Mouse (Mus musculus): ENCODE results near the gene Hist1h2bj. TPM values are rescaled to one million over a fixed set of nuclear protein-coding genes. Genes with fewer than 3 reads are reported as not detected.
"Not testable (repeated sequence)": the region's sequence is repeated elsewhere in the genome, so short reads cannot be mapped to it uniquely, and the experiment has no call there.

Gene Hist1h2bj
- polyA plus RNA-seq, 2 experiments from 2014 or later, result 4.4 to 13.9 TPM

DNA sequence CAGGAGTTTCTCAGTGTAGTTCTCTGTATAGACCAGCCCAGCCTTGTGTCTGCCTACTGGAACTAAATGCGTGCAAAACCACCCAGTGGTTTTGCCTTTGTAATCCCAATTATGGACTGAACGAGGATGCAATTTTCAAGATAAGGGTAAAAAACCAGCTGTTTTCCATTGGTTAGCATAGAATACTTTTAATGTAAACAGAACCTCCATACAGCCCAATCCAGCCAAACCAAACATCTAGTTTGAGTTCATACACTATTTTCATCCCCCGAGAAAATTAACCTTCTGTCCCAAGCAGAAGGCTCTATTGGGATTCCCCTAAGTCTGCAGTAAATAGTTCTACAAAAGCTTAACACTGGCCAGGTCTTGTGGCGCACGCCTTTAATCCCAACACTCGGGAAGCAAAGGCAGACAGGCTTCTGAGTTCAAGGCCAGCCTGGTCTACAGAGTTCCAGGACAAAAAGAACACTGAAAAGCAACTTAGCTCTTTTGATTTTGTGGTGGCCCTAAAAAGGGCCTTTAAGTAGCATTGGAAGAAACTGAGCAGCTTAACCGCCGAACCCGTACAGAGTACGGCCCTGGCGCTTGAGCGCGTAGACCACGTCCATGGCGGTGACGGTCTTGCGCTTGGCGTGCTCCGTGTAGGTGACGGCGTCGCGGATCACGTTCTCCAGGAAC, 2.4 kb upstream of the Hist1h2bj start:
- ATAC-seq, result no peak

DNA sequence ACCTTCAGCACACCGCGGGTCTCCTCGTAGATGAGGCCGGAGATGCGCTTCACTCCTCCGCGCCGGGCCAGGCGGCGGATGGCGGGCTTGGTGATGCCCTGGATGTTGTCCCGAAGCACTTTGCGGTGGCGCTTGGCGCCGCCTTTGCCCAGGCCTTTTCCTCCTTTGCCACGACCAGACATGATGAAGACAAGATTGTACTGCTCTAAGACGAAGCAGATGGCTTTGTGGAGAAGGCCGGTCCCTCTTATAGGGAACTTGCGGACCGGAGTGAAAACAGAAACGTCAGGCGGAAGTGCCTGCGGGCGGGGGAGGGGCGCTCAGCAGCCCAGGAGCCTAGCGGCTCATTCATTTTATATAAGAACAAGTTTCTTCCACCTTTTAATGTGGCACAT, 1.9 kb upstream of the Hist1h2bj start, which contains the start of gene Hist1h4i:
Hist1h4i (minus strand) TSS at position 221 of the 395 bp plus-strand sequence.
- ATAC-seq, result peak; percentile 49

DNA sequence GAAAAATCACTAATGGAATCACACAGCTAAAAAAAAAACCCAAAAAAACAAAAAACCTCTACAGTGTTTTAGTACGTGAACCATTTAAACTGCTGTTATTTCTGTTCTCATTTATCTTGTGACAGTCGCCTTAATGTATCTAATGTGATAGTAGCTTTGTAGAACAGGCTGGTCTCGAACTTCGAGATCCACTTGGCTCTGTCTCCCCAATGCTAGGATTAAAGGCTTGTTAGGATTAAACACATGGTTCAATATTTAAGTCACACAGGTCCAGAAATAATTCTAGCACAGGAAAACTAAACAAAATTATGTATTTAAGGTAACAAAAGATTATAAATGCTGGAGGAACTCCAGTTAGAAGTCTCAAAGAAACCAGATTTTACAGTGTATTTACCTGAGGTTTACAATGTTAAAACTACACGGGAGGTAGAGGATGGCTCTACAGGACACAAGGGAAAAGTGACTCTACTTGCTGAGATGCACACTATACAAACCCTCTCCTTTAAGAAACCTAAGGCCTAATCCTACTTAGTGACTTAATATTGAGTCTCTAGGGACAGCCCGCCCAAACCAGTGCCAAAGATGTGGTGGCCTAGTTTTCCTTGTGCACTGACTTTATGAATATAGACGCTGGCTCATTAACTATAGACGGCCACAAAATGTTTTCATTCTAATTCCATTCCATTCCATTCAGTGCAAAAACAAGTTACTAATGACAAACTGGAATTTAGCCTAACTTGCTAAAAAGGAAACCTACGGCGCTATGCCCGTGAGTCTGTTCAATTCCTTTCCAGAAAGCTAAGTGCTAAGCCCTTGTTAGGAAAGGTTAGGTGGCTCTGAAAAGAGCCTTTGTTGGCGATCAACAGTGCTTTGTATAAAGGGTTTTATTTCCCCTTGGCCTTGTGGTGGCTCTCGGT, 1.1 kb upstream of the Hist1h2bj start:
- no peak for ATAC-seq

DNA sequence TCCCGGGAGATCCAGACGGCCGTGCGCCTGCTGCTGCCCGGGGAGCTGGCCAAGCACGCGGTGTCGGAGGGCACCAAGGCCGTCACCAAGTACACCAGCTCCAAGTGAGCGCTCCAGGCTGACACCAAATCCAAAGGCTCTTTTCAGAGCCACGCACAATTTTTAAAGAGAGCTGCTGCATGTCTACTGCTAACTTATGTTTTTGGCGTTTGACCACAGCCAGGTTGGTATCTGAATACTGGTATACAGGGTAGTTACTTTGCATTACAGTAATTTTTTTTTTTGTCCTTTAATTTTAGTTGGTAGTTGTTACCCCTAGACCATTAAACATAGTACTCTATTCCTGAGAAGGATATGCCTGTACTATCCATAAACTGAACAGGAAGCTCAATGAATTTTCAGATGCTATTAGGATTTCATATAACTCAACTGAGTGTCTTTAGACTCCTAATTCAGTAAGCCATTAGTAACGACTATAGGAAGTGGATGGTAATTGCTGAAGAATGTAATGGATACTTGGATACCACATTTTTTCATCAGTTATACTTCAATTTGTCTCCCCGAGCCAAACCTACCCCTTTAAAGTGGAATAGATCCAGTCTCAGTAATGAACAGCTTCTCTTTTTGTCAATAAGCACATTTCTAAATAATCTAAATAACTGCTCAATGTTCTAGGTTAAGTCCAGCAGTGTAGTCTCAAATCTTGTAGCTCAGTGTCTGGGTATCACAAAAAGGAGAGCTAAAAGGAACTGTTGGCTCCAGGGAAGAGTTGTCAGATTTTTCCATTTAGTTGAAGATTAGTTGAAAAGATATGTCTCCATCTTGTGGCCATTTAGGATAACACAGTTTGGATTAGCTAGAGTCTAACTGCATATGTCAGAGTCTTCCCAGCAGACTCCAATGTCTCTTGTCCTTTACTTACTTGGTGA, 753 bp downstream of the Hist1h2bj start:
- no peak for ATAC-seq

DNA sequence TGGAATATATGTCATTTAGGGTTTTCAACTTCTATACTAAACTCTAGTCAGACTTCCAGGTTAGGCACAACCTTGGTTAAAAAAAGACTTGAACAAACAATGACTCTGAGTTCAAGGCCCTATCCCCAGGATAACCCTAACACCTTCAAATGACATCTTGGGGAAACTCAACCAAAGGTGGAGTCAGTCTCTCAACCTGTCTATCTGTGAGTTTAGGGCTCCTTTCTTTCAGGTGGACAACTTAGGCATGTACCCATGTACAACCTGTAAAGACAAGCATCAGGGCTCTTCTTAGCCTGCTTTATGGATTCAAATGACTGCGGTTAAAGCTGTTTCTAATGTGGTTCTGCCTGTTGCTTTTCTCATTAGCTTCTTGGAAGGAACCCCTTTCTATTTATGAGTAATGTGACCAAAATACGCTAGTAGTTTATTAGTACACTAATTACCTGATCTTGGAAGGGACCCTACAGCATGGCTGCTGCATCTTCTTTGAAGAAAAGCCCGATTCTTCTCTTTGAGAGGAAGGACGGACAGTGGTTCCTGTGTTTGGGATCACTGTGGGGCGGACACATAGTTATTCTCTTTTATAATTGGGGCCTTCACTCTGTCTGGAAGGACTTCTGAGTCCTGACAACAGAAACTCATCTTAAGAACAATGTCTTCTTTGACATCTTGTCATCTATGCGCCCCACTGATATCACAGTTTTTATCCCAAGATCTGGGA, 1.6 kb downstream of the Hist1h2bj start:
- ATAC-seq, result no peak

DNA sequence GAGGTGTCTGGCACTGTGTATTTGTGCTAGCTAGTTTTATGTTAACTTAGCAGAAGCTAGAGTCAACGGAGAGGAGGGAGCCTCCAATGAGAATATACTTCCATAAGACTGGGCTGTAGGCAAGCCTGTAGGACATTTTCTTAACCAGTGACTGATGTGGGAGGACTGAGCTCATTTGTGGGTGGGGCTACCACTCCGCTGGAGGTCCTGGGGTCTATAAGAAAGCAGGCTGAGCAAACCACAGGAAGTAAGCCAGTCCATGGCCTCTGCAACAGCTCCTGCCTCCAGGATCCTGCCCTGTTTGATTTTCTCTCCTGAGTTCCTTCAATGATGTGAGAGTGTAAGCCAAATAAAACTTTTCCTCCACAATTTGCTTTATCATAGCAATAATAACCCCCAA, 2.3 kb downstream of the Hist1h2bj start:
- no peak for ATAC-seq

DNA sequence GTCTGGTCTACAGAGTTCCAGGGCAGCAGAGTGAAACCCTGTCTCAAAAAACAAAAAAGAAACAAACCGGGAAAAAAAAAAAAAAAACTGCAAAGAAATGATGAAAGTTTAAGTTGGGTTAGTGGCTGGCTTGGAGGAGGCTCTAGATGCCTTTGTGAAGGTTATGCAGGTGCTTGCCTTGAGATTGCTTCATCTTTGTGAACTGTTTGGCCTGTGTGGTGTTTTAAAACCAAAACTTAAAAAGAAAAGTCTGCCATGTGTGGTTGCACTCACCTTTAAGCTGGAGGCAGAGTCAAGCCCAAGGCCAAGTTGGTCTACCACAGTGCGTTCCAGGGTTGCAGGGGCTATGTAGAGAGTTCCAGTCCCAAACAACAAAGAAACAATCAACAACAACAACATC, 6.0 kb downstream of the Hist1h2bj start:
- no peak for ATAC-seq

DNA sequence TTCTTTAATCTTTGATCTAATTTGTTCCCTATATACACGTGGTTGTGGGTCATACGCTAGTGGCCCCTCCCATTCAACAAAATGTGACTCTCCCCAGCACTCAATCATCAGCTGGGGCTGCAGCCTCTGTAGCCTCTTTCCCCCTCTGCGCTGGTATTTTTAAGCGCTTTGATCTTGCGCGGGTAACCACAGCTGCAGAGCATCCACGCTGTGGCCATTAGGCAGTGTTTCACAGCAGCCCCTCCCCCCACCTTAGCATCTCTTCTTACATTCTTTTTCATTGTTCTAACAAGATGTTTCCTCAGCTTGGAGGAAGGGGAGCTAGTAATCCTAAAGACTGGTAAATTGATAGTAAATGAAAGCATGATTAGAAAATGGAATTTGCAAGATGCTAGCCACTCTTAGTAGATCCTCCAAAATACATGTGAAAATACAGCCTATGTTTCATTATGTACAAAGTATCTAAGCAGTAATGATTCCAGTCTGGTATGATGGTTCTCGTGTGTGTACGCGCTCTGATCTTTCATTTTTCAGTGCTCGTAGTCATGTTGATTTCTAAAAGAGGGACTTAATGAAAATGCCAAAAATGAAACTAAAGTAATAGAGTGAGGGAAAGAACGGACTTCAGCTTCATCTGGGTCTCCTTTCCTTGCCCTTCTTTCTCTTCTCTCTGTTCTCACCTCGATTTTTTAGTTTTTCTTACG, 6.9 kb downstream of the Hist1h2bj start:
- peak; percentile 63 for ATAC-seq

DNA sequence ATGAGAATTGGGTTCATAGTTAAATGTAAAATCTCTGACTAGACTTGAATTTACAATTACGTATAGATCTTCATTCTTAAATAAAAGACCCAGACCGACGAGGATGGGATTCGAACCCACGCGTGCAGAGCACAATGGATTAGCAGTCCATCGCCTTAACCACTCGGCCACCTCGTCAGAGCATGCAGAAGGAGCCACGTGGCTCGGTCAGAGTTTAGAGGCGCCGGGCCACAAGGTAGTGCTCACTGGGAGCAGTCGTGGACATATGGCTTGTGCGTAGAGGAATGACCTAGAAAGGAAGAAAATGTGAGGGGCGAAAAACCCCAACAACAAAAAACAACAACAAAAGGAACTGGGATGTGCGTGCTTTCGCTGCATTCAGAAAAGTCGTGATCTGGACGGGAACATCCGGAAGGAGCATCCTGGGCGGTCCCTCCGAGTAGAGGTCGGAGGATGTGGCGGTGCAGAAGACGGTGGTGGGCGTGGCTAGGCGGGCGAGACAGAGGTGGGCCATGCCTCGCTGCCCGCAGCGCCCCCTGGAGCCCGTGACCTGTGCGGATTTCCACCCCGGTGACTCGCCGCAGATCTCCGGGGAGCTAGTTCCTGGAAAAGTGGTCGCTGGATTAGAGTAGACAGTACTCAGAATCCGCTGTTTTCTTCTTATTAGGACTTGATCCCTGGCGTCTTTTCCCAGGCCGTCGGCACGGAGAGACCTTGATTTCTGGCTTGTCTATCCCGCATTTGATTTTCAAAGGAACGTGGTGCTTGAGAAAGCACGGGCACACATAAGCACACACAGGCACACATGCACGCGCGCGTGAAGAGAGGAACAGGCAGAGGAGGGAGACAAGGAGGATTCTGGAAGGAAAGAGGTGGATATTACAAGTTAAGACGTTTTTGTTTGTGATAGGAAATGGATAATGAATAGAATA, 7.8 kb downstream of the Hist1h2bj start:
- peak; percentile 87 for ATAC-seq

DNA sequence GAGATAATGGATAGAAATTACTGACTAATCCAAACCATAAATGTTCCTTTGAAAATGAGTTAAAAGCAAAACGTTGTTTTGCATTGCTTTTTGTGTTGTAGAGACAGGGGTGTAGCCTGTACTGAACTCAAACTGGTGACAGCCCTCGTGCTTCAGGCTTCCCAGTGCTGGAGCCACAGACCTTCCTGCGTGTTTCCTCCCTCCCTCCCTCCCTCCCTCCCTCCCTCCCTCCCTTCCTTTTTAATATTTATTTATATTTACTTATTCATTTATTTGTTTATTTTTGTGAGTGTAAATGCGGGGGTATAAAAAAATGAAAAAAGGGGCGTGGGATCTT, 8.5 kb downstream of the Hist1h2bj start:
- no peak for ATAC-seq

DNA sequence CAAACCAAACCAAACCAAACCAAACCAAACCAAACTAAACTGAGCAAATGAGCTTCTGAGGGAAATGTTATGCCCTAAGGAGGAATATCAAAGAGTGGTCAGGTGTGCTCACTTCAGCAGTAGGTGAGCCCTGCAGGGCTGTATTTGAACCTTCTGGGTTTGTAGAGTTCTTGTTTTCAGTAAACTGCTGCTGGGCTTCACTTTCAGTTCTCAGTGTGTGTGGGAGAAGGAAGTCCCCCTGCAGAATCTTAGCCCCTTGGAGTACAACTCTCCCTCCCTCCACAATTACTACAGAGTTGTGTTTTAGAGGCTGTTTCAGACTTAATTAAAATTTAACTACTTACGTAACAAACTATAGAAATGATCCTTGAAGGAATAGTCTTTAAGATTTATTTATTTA, 10.7 kb downstream of the Hist1h2bj start:
- ATAC-seq, result no peak

DNA sequence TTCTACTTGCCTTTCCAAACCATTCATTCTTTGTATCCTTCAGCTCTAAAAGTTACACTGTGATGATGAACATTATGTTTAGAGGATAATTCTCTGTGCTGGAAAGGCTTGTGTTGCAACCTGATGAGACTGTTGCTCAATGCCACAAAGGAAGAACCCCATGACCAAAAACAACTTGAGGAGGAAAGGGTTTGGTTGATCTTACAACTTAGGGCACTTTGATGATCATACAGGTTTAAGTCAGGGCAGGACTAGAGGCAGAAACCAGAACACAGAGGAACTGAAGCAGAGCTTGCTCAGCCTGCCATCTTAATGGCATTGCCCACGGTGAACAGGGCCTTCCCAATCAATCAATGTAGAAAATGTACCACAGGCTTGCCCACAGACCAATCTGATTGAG, 18.4 kb downstream of the Hist1h2bj start:
- ATAC-seq, result no peak

DNA sequence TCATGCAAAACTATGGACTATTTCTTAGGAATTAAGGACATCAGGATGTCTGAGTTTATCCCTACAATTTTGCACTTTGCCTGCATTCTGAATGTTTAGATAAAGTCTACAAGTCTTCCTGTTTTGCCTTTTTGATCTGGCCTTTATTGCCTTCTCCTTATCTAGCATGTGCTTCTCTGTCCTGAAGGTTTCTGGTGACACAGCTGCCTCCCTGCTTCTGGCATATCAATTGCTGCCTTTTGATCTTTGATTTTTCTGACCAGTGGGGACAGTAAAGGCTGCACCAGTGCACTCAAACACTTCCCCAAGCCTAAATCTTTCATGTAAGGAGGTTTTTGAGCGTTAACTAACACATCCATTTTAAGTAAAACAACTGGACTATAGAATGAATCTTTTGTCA, 20.5 kb downstream of the Hist1h2bj start:
- ATAC-seq, result no peak

DNA sequence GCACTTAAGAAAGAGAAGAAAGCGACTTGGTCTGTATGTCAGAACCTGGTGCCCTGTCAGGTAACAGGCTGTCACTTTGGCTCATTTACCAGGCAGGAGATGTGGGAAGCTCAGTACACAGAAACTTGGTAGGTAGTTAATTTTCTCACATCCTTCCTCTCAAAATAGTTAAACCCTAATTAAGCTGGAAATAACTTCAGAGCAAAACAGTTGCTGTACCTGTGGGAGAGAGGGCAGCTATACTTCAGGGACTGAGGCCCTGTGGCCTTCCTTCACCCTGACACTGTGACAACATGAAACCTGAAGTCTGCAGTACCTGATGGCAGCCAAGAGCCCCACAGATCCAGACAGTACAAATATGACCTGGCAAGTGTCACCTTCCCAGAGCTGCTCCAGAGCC, 41.1 kb downstream of the Hist1h2bj start, which contains the start of gene Vmn1r188:
Vmn1r188 (plus strand) TSS at position 301 of the 400 bp plus-strand sequence.
- ATAC-seq, result not testable (repeated sequence)

Other genes starting within 250 kb of the Hist1h2bj start
- 1 to 10 TPM; 4.2 to 9.2 TPM for gene Hist1h2bq, start 233.0 kb upstream of the Hist1h2bj start, polyA plus RNA-seq (2017; shearing (Covaris generic))
- 1 to 10 TPM in 1 of 2 experiments, not detected in 1; 2.4 TPM for gene Hist1h2ao, start 232.7 kb upstream of the Hist1h2bj start, polyA plus RNA-seq (2017; shearing (Covaris generic))
- gene Hist1h4m, start 231.5 kb upstream of the Hist1h2bj start, polyA plus RNA-seq (2017; shearing (Covaris generic)), result 1 to 10 TPM in 1 of 2 experiments, not detected in 1; 6.5 TPM
- gene Hist1h4n, start 211.0 kb upstream of the Hist1h2bj start, polyA plus RNA-seq (2017; shearing (Covaris generic)), result 10 to 100 TPM in 1 of 2 experiments, not detected in 1; 15.9 TPM
- gene Hist1h2ap, start 209.7 kb upstream of the Hist1h2bj start, polyA plus RNA-seq (2017; shearing (Covaris generic)), result 100 to 1,000 TPM; 214 to 439 TPM
- 1 to 10 TPM; 4.0 to 9.2 TPM for gene Hist1h2br, start 209.5 kb upstream of the Hist1h2bj start, polyA plus RNA-seq (2017; shearing (Covaris generic))
- not detected for gene Zfp184, start 98.1 kb upstream of the Hist1h2bj start, polyA plus RNA-seq (2017; shearing (Covaris generic))
- gene Pom121l2, start 62.0 kb upstream of the Hist1h2bj start, polyA plus RNA-seq (2017; shearing (Covaris generic)), result not detected
- under 1 TPM; 0.19 to 0.48 TPM for gene Prss16, start 33.5 kb upstream of the Hist1h2bj start, polyA plus RNA-seq (2017; shearing (Covaris generic))
- gene Hist1h2ah, start 7.6 kb upstream of the Hist1h2bj start, polyA plus RNA-seq (2017; shearing (Covaris generic)), result 100 to 1,000 TPM in 1 of 2 experiments, not detected in 1; 174 TPM
- gene Hist1h2bk, start 7.3 kb upstream of the Hist1h2bj start, polyA plus RNA-seq (2017; shearing (Covaris generic)), result 1 to 10 TPM; 2.6 to 4.2 TPM
- 10 to 100 TPM in 1 of 2 experiments, 1 to 10 TPM in 1; 5.9 to 14.6 TPM for gene Hist1h4i, start 1.9 kb upstream of the Hist1h2bj start, polyA plus RNA-seq (2017; shearing (Covaris generic))
- not detected for gene Hist1h2ag, start 270 bp upstream of the Hist1h2bj start, polyA plus RNA-seq (2017; shearing (Covaris generic))
- gene Vmn1r188, start 41.2 kb downstream of the Hist1h2bj start, polyA plus RNA-seq (2017; shearing (Covaris generic)), result not detected
- gene Vmn1r189, start 62.6 kb downstream of the Hist1h2bj start, polyA plus RNA-seq (2017; shearing (Covaris generic)), result not detected
- not detected for gene Vmn1r191, start 140.8 kb downstream of the Hist1h2bj start, polyA plus RNA-seq (2017; shearing (Covaris generic))
- gene Vmn1r192, start 147.9 kb downstream of the Hist1h2bj start, polyA plus RNA-seq (2017; shearing (Covaris generic)), result not detected
- gene Vmn1r193, start 179.9 kb downstream of the Hist1h2bj start, polyA plus RNA-seq (2017; shearing (Covaris generic)), result not detected
- gene Vmn1r194, start 201.0 kb downstream of the Hist1h2bj start, polyA plus RNA-seq (2017; shearing (Covaris generic)), result not detected
- gene Vmn1r195, start 227.3 kb downstream of the Hist1h2bj start, polyA plus RNA-seq (2017; shearing (Covaris generic)), result not detected
- gene Vmn1r196, start 246.7 kb downstream of the Hist1h2bj start, polyA plus RNA-seq (2017; shearing (Covaris generic)), result not detected

Data from activated CD4-positive, CD25-positive, alpha-beta regulatory T cell, adult 4 months (primary cell).